Mouse (Mus musculus) limb, embryonic 14.5 days (tissue): Measurements from ENCODE around the gene Moxd2. TPM values are rescaled to one million over a fixed set of nuclear protein-coding genes. Genes with fewer than 3 reads are reported as not detected.

ENCODE experiments used
- ATAC-seq: fragments of 200-750 bp; cut with Nextera tagmentation; 2 replicates; pipeline ENCODE4 v1.8.0; 2017; ENCODE audit warnings: low read depth, moderate number of reproducible peaks, moderate TSS enrichment; ENCODE audit not compliant: low FRiP score
- DNase-seq: peaks from one replicate; pipeline ENCODE4 v3.0.0-alpha.2; 2015; ENCODE audit warnings: low spot score
- H3K27ac ChIP-seq: fragments of 300-500 bp; sonication (generic); replicated peaks from 2 replicates; pipeline ENCODE4 v1.5.1; 2014; ENCODE audit warnings: low read depth, mild to moderate bottlenecking, low read length, moderate library complexity, mixed read lengths
- H3K27me3 ChIP-seq: fragments of 300-500 bp; sonication (generic); 2 replicates; pipeline ENCODE4 v1.6.1; 2014; ENCODE audit warnings: low read length, mixed read lengths; ENCODE audit not compliant: control insufficient read depth, insufficient read depth
- H3K36me3 ChIP-seq: fragments of 300-500 bp; sonication (generic); 2 replicates; pipeline ENCODE4 v1.6.1; 2014; ENCODE audit warnings: mild to moderate bottlenecking, low read length, moderate library complexity, mixed read lengths; ENCODE audit not compliant: control insufficient read depth, insufficient read depth
- H3K4me1 ChIP-seq: fragments of 300-500 bp; sonication (generic); 2 replicates; pipeline ENCODE4 v1.6.1; 2014; ENCODE audit warnings: antibody characterized with exemption, low read length, mixed read lengths; ENCODE audit not compliant: control insufficient read depth, insufficient read depth
- H3K4me2 ChIP-seq: fragments of 300-500 bp; sonication (generic); replicated peaks from 2 replicates; pipeline ENCODE4 v1.6.1; 2014; ENCODE audit warnings: low read depth, mild to moderate bottlenecking, low read length, moderate library complexity; ENCODE audit not compliant: severe bottlenecking
- H3K4me3 ChIP-seq: fragments of 300-500 bp; sonication (generic); replicated peaks from 2 replicates; pipeline ENCODE4 v1.5.1; 2014; ENCODE audit warnings: low read length
- H3K9ac ChIP-seq: fragments of 300-500 bp; sonication (generic); 2 replicates; pipeline ENCODE4 v1.6.1; 2014; ENCODE audit warnings: mild to moderate bottlenecking, low read depth, low read length, moderate library complexity; ENCODE audit not compliant: severe bottlenecking
- H3K9me3 ChIP-seq: fragments of 300-500 bp; sonication (generic); 2 replicates; pipeline ENCODE4 v1.6.1; 2016; ENCODE audit warnings: low read length; ENCODE audit not compliant: control insufficient read depth
- POLR2A ChIP-seq: fragments of 200-500 bp; IDR thresholded peaks from 2 replicates; pipeline ENCODE4 v1.8.0; 2012; ENCODE audit warnings: inconsistent platforms, mild to moderate bottlenecking, moderate library complexity, borderline replicate concordance; ENCODE audit not compliant: insufficient read depth, insufficient read length; ENCODE audit errors: extremely low read depth
- WGBS: fragments of 180-500 bp; shearing (Covaris S2); extraction: QIAGEN DNeasy Blood & Tissue Kit; methylation state at CpG from one replicate; pipeline ENCODE4 v1.1.7; 2014; 5-methylcytosine and 5-hydroxymethylcytosine counted together
- polyA plus RNA-seq, 2 experiments: library from polyadenylated mRNA; depleted of rRNA in 1 of 2; stranded (reverse) in 1 of 2; unstranded in 1 of 2; fragments of >200 nt; fragmentation: Nextera tagmentation in 1 of 2; extraction: Ambion mirVana in 1 of 2; gene quantifications; 2 replicates each; pipeline versions ENCODE4 v1.2.1 to v1.2.3; 2012 to 2014

Gene Moxd2
- polyA plus RNA-seq (2012; rRNA removed) = not detected in 2 replicates
- polyA plus RNA-seq (2014; fragmentation: Nextera tagmentation; extraction: Ambion mirVana) = not detected in 2 replicates

- Histone ChIP-seq H3K9me3 (no peaks in the 10 kb centered on the region), H3K4me1 (no peaks in the 10 kb centered on the region), H3K36me3 (no peaks in the 10 kb centered on the region), H3K27ac (no peak within 1 kb of the TSS), H3K4me2 (no peak within 1 kb of the TSS), H3K27me3 (no peaks in the 10 kb centered on the region), H3K4me3 (no peak within 1 kb of the TSS), H3K9ac (no peak within 1 kb of the TSS)
- DNase-seq (no peak), ATAC-seq (no peak)
- 90% methylated on average over 3 of the region's 3 CpGs for WGBS
- TF ChIP-seq POLR2A = no peak
These were observed at the start of gene Moxd2 for GRCm38 (mm10) chr6:40887394-40887793. Gene Moxd2 (minus strand): TSS chr6:40887494.

DNA sequence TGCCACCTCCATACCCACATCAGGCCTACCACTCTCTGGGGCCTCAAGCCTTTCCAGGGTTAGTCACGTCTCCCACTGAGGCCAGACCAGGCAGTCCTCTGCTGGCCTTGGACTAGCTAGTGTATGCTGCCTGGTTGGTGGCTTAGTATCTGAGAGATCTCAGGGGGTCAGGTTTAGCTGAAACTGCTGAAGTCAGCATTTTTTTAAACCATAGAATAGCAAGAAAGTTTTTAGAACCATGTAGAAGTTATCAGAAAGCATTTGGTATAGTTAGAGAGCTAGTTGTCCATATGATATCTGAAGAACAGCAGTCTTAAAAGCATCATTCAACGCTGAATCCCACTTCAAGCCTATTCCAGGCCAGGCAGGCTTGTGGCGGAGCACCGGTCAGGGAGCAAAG, 32.7 kb upstream of the Moxd2 start:
- no peak overlapping the region for H3K9ac ChIP-seq
- TF ChIP-seq POLR2A = no peak
- H3K27ac ChIP-seq = no peak overlapping the region
- ATAC-seq (no peak), DNase-seq (no peak)
- H3K9me3 ChIP-seq = no peaks in the 10 kb centered on the region
- H3K4me2 ChIP-seq = no peak overlapping the region
- H3K4me3 ChIP-seq = no peak overlapping the region
- no peaks in the 10 kb centered on the region for H3K27me3 ChIP-seq
- no peaks in the 10 kb centered on the region for H3K4me1 ChIP-seq
- 82% methylated on average over 4 of the region's 4 CpGs for WGBS
- H3K36me3 ChIP-seq = no peaks in the 10 kb centered on the region

DNA sequence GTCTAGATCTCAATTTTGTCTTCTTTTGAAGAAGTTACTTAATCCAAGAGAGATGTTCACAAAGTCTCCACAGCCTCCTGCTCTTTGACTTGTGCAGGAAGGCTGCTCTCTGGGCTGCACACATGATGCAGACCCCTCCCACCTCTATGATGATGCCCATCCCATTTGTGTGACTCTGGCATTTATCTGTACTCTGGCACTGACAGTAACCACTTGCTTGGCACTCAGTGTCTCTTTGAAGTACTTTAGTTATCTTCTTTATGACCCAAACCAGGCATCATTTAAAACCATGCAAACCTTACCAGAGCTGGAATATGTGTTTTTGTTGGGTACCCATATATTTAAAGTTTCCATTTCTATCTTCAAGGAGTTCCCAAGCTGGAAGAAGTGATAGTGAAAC, 13.0 kb upstream of the Moxd2 start, which contains the start of gene Prss58:
Prss58 (minus strand) TSS at position 101 of the 400 bp plus-strand sequence.
- no peak for ATAC-seq
- TF ChIP-seq POLR2A = no peak

DNA sequence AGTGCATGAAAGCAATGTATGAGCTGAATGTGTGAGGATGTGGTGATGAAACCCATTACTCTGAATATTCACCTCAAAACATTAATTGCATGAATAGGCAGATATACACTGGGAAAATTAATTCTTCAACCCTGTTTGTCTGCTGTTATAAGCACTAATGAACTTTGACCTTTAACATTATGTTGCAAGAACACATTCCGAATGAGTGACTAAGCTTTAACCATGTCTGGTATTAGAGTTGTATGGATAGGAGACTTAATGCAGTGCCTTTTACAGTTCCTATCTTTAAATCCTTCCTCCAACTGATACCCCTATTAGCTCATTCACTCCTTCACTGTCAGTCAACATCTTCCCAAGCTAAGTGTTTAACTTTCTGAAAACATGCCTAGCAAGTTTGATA, 7.4 kb upstream of the Moxd2 start:
- no peak overlapping the region for H3K9ac ChIP-seq
- H3K27me3 ChIP-seq = no peaks in the 10 kb centered on the region
- 87% methylated on average over 1 of the region's 1 CpGs for WGBS
- no peak for TF ChIP-seq POLR2A
- H3K4me2 ChIP-seq = no peak overlapping the region
- no peak for DNase-seq
- H3K36me3 ChIP-seq = no peaks in the 10 kb centered on the region
- H3K4me1 ChIP-seq = no peaks in the 10 kb centered on the region
- H3K27ac ChIP-seq = no peak overlapping the region
- ATAC-seq = no peak
- no peak overlapping the region for H3K4me3 ChIP-seq
- no peaks in the 10 kb centered on the region for H3K9me3 ChIP-seq

More for the DNA sequence above, 13.0 kb upstream of the Moxd2 start, which contains the start of gene Prss58:
- H3K9ac ChIP-seq = no peak within 1 kb of the TSS
- H3K9me3 ChIP-seq = no peaks in the 10 kb centered on the region
- no peak within 1 kb of the TSS for H3K4me2 ChIP-seq
- H3K36me3 ChIP-seq = no peaks in the 10 kb centered on the region
- DNase-seq = no peak
- no peak within 1 kb of the TSS for H3K27ac ChIP-seq
- H3K4me3 ChIP-seq = no peak within 1 kb of the TSS
- no peaks in the 10 kb centered on the region for H3K4me1 ChIP-seq
- H3K27me3 ChIP-seq = no peaks in the 10 kb centered on the region

GRCm38 (mm10) chr6:40893577-40893976, 6.3 kb upstream of the Moxd2 start:
- no peaks in the 10 kb centered on the region for H3K27me3 ChIP-seq
- H3K4me2 ChIP-seq = no peak overlapping the region
- no peaks in the 10 kb centered on the region for H3K9me3 ChIP-seq
- H3K4me1 ChIP-seq = no peaks in the 10 kb centered on the region
- no peak overlapping the region for H3K4me3 ChIP-seq
- H3K36me3 ChIP-seq = no peaks in the 10 kb centered on the region
- no peak for TF ChIP-seq POLR2A
- H3K9ac ChIP-seq = no peak overlapping the region
- H3K27ac ChIP-seq = no peak overlapping the region
- DNase-seq = no peak
- ATAC-seq = no peak
- 46% methylated on average over 7 of the region's 7 CpGs for WGBS

GRCm38 (mm10) chr6:40891754-40892153, 4.5 kb upstream of the Moxd2 start:
- no peak overlapping the region for H3K27ac ChIP-seq
- no peaks in the 10 kb centered on the region for H3K27me3 ChIP-seq
- H3K9me3 ChIP-seq = no peaks in the 10 kb centered on the region
- no peak overlapping the region for H3K4me2 ChIP-seq
- H3K4me1 ChIP-seq = no peaks in the 10 kb centered on the region
- TF ChIP-seq POLR2A = no peak
- H3K36me3 ChIP-seq = no peaks in the 10 kb centered on the region
- DNase-seq = no peak
- no peak for ATAC-seq
- no peak overlapping the region for H3K9ac ChIP-seq
- 79% methylated on average over 4 of the region's 4 CpGs for WGBS
- no peak overlapping the region for H3K4me3 ChIP-seq
